Mouse (Mus musculus) limb, embryonic 14.5 days (tissue): ENCODE measurements at regions not wholly inside any gene's neighbourhood (a gene's known extent, or its start where the extent isn't known, plus 50 kb on each side); places are given as distances from the start of the nearest gene placed in this dataset.

Source experiments
- ATAC-seq: fragments of 200-750 bp; cut with Nextera tagmentation; 2 replicates; pipeline ENCODE4 v1.8.0; 2017; ENCODE audit warnings: low read depth, moderate number of reproducible peaks, moderate TSS enrichment; ENCODE audit not compliant: low FRiP score
- DNase-seq: peaks from one replicate; pipeline ENCODE4 v3.0.0-alpha.2; 2015; ENCODE audit warnings: low spot score
- H3K27ac ChIP-seq: fragments of 300-500 bp; sonication (generic); replicated peaks from 2 replicates; pipeline ENCODE4 v1.5.1; 2014; ENCODE audit warnings: low read depth, mild to moderate bottlenecking, low read length, moderate library complexity, mixed read lengths
- H3K27me3 ChIP-seq: fragments of 300-500 bp; sonication (generic); 2 replicates; pipeline ENCODE4 v1.6.1; 2014; ENCODE audit warnings: low read length, mixed read lengths; ENCODE audit not compliant: control insufficient read depth, insufficient read depth
- H3K36me3 ChIP-seq: fragments of 300-500 bp; sonication (generic); 2 replicates; pipeline ENCODE4 v1.6.1; 2014; ENCODE audit warnings: mild to moderate bottlenecking, low read length, moderate library complexity, mixed read lengths; ENCODE audit not compliant: control insufficient read depth, insufficient read depth
- H3K4me1 ChIP-seq: fragments of 300-500 bp; sonication (generic); 2 replicates; pipeline ENCODE4 v1.6.1; 2014; ENCODE audit warnings: antibody characterized with exemption, low read length, mixed read lengths; ENCODE audit not compliant: control insufficient read depth, insufficient read depth
- H3K4me2 ChIP-seq: fragments of 300-500 bp; sonication (generic); replicated peaks from 2 replicates; pipeline ENCODE4 v1.6.1; 2014; ENCODE audit warnings: low read depth, mild to moderate bottlenecking, low read length, moderate library complexity; ENCODE audit not compliant: severe bottlenecking
- H3K4me3 ChIP-seq: fragments of 300-500 bp; sonication (generic); replicated peaks from 2 replicates; pipeline ENCODE4 v1.5.1; 2014; ENCODE audit warnings: low read length
- H3K9ac ChIP-seq: fragments of 300-500 bp; sonication (generic); 2 replicates; pipeline ENCODE4 v1.6.1; 2014; ENCODE audit warnings: mild to moderate bottlenecking, low read depth, low read length, moderate library complexity; ENCODE audit not compliant: severe bottlenecking
- H3K9me3 ChIP-seq: fragments of 300-500 bp; sonication (generic); 2 replicates; pipeline ENCODE4 v1.6.1; 2016; ENCODE audit warnings: low read length; ENCODE audit not compliant: control insufficient read depth
- POLR2A ChIP-seq: fragments of 200-500 bp; IDR thresholded peaks from 2 replicates; pipeline ENCODE4 v1.8.0; 2012; ENCODE audit warnings: inconsistent platforms, mild to moderate bottlenecking, moderate library complexity, borderline replicate concordance; ENCODE audit not compliant: insufficient read depth, insufficient read length; ENCODE audit errors: extremely low read depth
- WGBS: fragments of 180-500 bp; shearing (Covaris S2); extraction: QIAGEN DNeasy Blood & Tissue Kit; methylation state at CpG from one replicate; pipeline ENCODE4 v1.1.7; 2014; 5-methylcytosine and 5-hydroxymethylcytosine counted together

DNA sequence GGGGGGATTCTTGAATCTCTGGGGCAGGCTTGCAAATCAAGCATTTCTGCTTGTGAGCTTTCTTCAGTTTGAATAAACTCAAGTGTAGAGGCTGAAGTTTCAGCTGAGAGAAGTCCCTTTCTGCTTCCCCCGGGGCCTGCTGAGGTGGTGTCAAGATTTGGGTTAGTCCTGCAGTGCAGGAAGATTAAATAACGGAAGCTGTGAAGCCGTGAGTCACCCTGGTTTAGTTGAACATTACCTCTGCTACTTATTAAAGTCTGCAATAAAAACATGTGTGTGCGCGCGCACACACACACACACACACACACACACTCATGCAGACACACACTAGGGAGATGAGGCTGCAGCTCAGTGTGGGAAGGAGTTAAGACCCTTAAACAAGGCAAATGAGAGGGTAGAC is 556.7 kb downstream of the Rnf144a start:
- ATAC-seq (no peak), DNase-seq (no peak)
- H3K4me3 ChIP-seq = no peak overlapping the region
- no peaks in the 10 kb centered on the region; the same call in 1 of the 2 replicates for H3K4me1 ChIP-seq
- H3K9ac ChIP-seq = no peak overlapping the region
- no peaks in the 10 kb centered on the region for H3K36me3 ChIP-seq
- TF ChIP-seq POLR2A = no peak
- no peak overlapping the region for H3K27ac ChIP-seq
- H3K9me3 ChIP-seq = no peaks in the 10 kb centered on the region
- no peak overlapping the region for H3K4me2 ChIP-seq
- H3K27me3 ChIP-seq = no peaks in the 10 kb centered on the region
- 45% methylated on average over 6 of the region's 6 CpGs for WGBS

DNA sequence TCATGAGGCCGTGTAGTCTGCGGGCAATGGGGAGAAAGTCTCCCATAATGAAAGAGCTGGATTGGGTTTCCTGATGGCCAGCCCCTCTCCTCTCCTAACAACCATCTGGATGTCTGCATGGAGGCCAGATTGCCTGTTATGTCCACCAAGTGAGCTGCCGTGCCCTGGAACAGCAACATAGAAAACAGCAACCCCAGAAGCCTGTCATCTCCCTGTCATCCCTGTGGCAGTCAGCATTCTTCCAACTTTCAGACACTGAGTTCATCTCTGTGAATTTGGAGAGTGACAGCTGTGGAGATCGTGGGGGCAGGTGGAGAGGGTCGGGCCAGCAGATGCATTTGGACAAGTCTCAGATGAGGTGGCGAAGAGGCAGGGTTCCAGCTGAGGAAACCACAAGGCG is 585.0 kb downstream of the Rnf144a start:
- ATAC-seq (no peak), DNase-seq (no peak)
- no peak for TF ChIP-seq POLR2A
- Histone ChIP-seq H3K36me3 (no peaks in the 10 kb centered on the region), H3K9ac (no peak overlapping the region), H3K9me3 (no peaks in the 10 kb centered on the region), H3K4me2 (no peak overlapping the region), H3K4me1 (no peaks in the 10 kb centered on the region), H3K4me3 (no peak overlapping the region), H3K27me3 (no peaks in the 10 kb centered on the region), H3K27ac (no peak overlapping the region)
- 73% methylated on average over 7 of the region's 7 CpGs for WGBS

DNA sequence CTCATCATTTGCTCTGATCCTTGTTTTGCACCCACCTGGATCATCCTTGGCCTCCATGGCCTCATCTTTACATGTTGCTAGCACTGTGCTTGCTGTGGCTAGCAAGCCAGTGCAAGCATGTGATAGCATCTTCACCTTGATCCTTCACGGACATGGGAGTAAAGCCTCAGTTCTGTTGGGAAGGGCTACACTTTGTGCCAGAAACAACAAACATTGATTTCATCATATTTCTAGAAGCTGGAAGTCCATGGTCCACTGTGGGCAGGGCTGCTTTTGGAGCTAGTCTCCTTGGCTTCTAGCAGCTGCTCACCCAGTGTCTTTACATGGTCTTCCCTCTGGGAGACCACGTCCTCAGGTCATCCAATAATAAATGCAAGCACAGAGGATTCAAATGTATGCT is 587.1 kb downstream of the Rnf144a start:
- H3K9me3 ChIP-seq = no peaks in the 10 kb centered on the region
- no peak overlapping the region for H3K27ac ChIP-seq
- DNase-seq (no peak), ATAC-seq (no peak)
- no peaks in the 10 kb centered on the region for H3K4me1 ChIP-seq
- no peaks in the 10 kb centered on the region for H3K27me3 ChIP-seq
- no peak overlapping the region for H3K4me2 ChIP-seq
- WGBS = 81% methylated on average over 2 of the region's 2 CpGs
- H3K36me3 ChIP-seq = no peaks in the 10 kb centered on the region
- H3K9ac ChIP-seq = no peak overlapping the region
- H3K4me3 ChIP-seq = no peak overlapping the region
- no peak for TF ChIP-seq POLR2A

DNA sequence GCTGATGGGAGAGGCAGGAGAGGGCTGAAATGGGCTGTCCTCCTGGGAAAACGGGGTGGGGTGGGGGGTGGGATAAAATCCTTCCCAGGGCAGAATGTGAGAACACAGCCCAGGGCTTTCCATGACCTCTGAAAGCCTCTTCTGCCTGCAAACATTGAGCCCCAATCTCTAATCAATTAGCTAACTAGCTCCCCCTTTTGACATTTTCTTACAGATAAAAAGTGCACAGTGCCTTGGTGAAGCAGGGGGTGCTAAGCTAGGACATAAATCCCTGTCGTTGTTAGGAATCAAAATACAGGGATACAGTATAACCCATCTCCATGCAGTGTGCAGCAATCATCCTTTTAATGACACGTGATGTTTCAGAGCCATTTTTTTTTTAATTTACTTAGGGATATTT is 588.1 kb downstream of the Rnf144a start:
- Histone ChIP-seq H3K4me3 (no peak overlapping the region), H3K4me2 (no peak overlapping the region), H3K4me1 (no peaks in the 10 kb centered on the region), H3K36me3 (no peaks in the 10 kb centered on the region), H3K9ac (no peak overlapping the region), H3K9me3 (no peaks in the 10 kb centered on the region), H3K27ac (no peak overlapping the region), H3K27me3 (no peaks in the 10 kb centered on the region)
- TF ChIP-seq POLR2A = no peak
- ATAC-seq (no peak), DNase-seq (no peak)
- WGBS = 21% methylated on average over 3 of the region's 3 CpGs

DNA sequence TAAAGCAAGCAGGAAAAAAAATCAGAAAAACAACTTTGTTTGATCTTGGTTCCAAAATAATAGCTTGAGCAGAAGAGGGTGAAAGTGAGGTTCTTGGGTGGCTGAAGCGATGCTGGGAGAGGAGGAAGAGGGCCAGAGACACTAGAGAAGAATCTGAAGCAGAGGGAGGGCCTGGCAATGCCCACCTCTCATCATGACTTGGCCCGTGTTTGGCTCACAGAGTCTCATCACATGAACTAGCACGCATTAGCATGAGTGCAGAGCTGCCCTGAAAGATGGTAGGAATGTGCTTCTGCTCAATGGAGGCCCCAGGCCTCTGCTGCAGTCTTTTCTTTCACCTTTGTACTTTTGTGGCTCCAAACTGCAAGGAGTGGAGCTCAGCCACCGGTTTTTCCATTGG is 588.6 kb downstream of the Rnf144a start:
- WGBS = 51% methylated on average over 4 of the region's 4 CpGs
- Histone ChIP-seq H3K4me2 (no peak overlapping the region), H3K9ac (no peak overlapping the region), H3K36me3 (no peaks in the 10 kb centered on the region), H3K4me3 (no peak overlapping the region), H3K9me3 (no peaks in the 10 kb centered on the region), H3K27me3 (no peaks in the 10 kb centered on the region), H3K27ac (no peak overlapping the region), H3K4me1 (no peaks in the 10 kb centered on the region)
- TF ChIP-seq POLR2A = no peak
- DNase-seq (no peak), ATAC-seq (no peak)

DNA sequence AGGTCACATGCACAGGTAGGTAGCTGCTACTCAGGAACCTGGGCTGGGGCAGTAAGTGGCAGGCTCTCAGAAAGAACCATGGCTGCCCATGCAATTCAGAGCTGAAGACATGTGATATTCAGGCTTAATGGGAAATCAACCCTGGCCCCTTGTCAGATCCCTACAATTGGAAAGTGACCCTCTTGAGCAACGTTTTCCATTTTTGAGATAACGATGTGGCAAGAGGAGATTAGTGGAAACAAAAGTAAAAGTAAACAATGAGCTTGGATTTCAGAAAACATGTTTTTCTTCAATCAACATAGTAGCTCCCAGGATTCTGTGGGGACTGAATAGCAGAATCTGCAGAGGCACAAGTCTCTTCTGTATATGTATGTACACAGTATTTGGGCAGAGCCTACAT is 598.8 kb downstream of the Rnf144a start:
- no peak for TF ChIP-seq POLR2A
- H3K36me3 ChIP-seq = no peaks in the 10 kb centered on the region
- H3K4me3 ChIP-seq = no peak overlapping the region
- H3K9ac ChIP-seq = no peak overlapping the region
- no peaks in the 10 kb centered on the region for H3K4me1 ChIP-seq
- WGBS = 80% methylated on average over 2 of the region's 2 CpGs
- H3K27ac ChIP-seq = no peak overlapping the region
- no peak for DNase-seq
- H3K9me3 ChIP-seq = no peaks in the 10 kb centered on the region
- ATAC-seq = no peak
- no peaks in the 10 kb centered on the region for H3K27me3 ChIP-seq
- H3K4me2 ChIP-seq = no peak overlapping the region
